Mouse (Mus musculus): ENCODE results near the gene Tssk2. TPM values are rescaled to one million over a fixed set of nuclear protein-coding genes. Genes with fewer than 3 reads are reported as not detected.

The Tssk2 gene
- polyA plus RNA-seq, 1 experiment from 2014 or later = 0.09 TPM

- Histone ChIP-seq H3K27me3 (replicated peaks) (no peaks in the 10 kb centered on the region), H3K36me3 (peaks cover 7% of the 10 kb centered on the region; the same call in 1 of the 2 replicates), H3K9ac (no peak overlapping the region), H3K4me1 (no peaks in the 10 kb centered on the region), H3K9me3 (no peaks in the 10 kb centered on the region), H3K4me3 (replicated peaks) (no peak overlapping the region), H3K4me2 (no peak overlapping the region), H3K27ac (no peak overlapping the region)
- 92% methylated on average over 1 of the region's 1 CpGs for WGBS
- ATAC-seq (ENCODE audit: insufficient read depth, low FRiP score, low read depth) = no peak
Measured at GRCm38 (mm10) chr16:17876096-17876495, 22.3 kb upstream of the Tssk2 start.

GRCm38 (mm10) chr16:17879571-17879970, 18.9 kb upstream of the Tssk2 start:
- ATAC-seq (ENCODE audit: insufficient read depth, low FRiP score, low read depth) = no peak
- no peak overlapping the region for H3K4me3 ChIP-seq (replicated peaks)
- H3K9ac ChIP-seq = no peak overlapping the region
- WGBS = 86% methylated on average over 4 of the region's 4 CpGs
- peaks cover 13% of the 10 kb centered on the region for H3K4me1 ChIP-seq
- no peak overlapping the region for H3K4me2 ChIP-seq
- no peak overlapping the region for H3K27ac ChIP-seq
- no peaks in the 10 kb centered on the region for H3K27me3 ChIP-seq (replicated peaks)
- no peaks in the 10 kb centered on the region for H3K9me3 ChIP-seq
- peaks cover 3% of the 10 kb centered on the region for H3K36me3 ChIP-seq

GRCm38 (mm10) chr16:17882196-17882595, 16.2 kb upstream of the Tssk2 start:
- Histone ChIP-seq H3K36me3 (peaks cover 2% of the 10 kb centered on the region), H3K27me3 (replicated peaks) (no peaks in the 10 kb centered on the region), H3K4me2 (no peak overlapping the region), H3K4me1 (peaks cover 13% of the 10 kb centered on the region), H3K4me3 (replicated peaks) (no peak overlapping the region), H3K9me3 (no peaks in the 10 kb centered on the region), H3K27ac (no peak overlapping the region), H3K9ac (no peak overlapping the region)
- ATAC-seq (ENCODE audit: insufficient read depth, low FRiP score, low read depth) = no peak

GRCm38 (mm10) chr16:17884116-17884515, 14.3 kb upstream of the Tssk2 start:
- Histone ChIP-seq H3K4me3 (replicated peaks) (no peak overlapping the region), H3K9me3 (no peaks in the 10 kb centered on the region), H3K4me2 (no peak overlapping the region), H3K36me3 (no peaks in the 10 kb centered on the region; the same call in 1 of the 2 replicates), H3K4me1 (peaks cover 13% of the 10 kb centered on the region), H3K27me3 (replicated peaks) (no peaks in the 10 kb centered on the region), H3K9ac (no peak overlapping the region), H3K27ac (no peak overlapping the region)
- 70% methylated on average over 6 of the region's 6 CpGs for WGBS
- no peak for ATAC-seq (ENCODE audit: insufficient read depth, low FRiP score, low read depth)

- peaks cover 15% of the 10 kb centered on the region for H3K4me1 ChIP-seq
- H3K9ac ChIP-seq = no peak overlapping the region
- H3K4me2 ChIP-seq = peak overlapping the region; percentile 83
- no peaks in the 10 kb centered on the region for H3K9me3 ChIP-seq
- no peaks in the 10 kb centered on the region for H3K27me3 ChIP-seq (replicated peaks)
- ATAC-seq (ENCODE audit: insufficient read depth, low FRiP score, low read depth) = no peak
- H3K36me3 ChIP-seq = no peaks in the 10 kb centered on the region
- no peak overlapping the region for H3K27ac ChIP-seq
- peak overlapping the region; percentile 99 for H3K4me3 ChIP-seq (replicated peaks)
- 80% methylated on average over 6 of the region's 6 CpGs for WGBS
Measured at GRCm38 (mm10) chr16:17889689-17890341, 8.6 kb upstream of the Tssk2 start.

GRCm38 (mm10) chr16:17890342-17890727, 8.1 kb upstream of the Tssk2 start:
- Histone ChIP-seq H3K9ac (peak overlapping the region; percentile 98; the same call in 1 of the 2 replicates), H3K4me1 (peaks cover 15% of the 10 kb centered on the region), H3K27ac (peak overlapping the region; percentile 97; the same call in 1 of the 2 replicates), H3K27me3 (replicated peaks) (no peaks in the 10 kb centered on the region), H3K4me2 (peak overlapping the region; percentile 83), H3K9me3 (no peaks in the 10 kb centered on the region), H3K36me3 (no peaks in the 10 kb centered on the region), H3K4me3 (replicated peaks) (peak overlapping the region; percentile 99)
- WGBS = 32% methylated on average over 2 of the region's 2 CpGs
- no peak for ATAC-seq (ENCODE audit: insufficient read depth, low FRiP score, low read depth)

DNA sequence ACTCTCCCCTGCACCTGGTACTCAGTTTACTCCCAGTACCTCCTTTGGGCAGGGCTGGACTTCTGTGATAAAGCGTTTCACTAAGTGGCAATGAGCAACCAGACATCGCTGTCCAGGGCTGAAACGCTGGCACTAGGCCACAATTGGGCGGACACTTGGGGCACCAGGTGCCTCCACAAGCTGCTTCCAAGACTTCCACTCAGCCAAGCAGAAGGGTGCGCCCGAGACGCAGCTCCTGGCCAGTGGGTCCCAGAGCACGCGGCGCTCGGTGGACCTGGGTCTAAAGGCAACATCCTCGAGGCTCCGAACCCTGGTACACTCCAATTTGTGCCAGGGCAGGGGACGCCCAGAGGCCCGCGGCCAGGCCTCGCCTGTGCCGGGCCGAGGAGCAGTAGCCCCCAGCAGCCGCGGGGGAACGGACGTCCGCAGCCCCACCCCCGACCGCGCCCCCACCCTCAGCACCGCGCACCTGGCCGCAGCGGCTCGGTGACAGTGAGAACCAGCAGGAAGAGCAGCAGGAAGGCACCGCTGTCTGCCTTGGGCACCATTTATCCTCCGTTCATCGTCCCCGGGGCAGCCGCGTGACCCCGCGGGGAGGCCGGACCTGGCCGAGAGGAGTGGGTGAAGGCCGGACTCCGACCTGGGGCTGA, 7.4 kb upstream of the Tssk2 start:
- WGBS = under 1% methylated on average over 44 of the region's 44 CpGs
- Histone ChIP-seq H3K27me3 (replicated peaks) (no peaks in the 10 kb centered on the region), H3K36me3 (no peaks in the 10 kb centered on the region), H3K9ac (peak overlapping the region; percentile 98), H3K27ac (peak overlapping the region; percentile 97), H3K4me1 (peaks cover 15% of the 10 kb centered on the region), H3K4me2 (peak overlapping the region; percentile 83), H3K4me3 (replicated peaks) (peak overlapping the region; percentile 99), H3K9me3 (no peaks in the 10 kb centered on the region)
- ATAC-seq (ENCODE audit: insufficient read depth, low FRiP score, low read depth) = peak; percentile 64

- ATAC-seq (ENCODE audit: insufficient read depth, low FRiP score, low read depth) = peak; percentile 97
- H3K9me3 ChIP-seq = no peaks in the 10 kb centered on the region
- 1% methylated on average over 38 of the region's 38 CpGs for WGBS
Measured at GRCm38 (mm10) chr16:17891567-17891959, 6.9 kb upstream of the Tssk2 start, which contains the start of gene Gm20518. Gene Gm20518 (minus strand): TSS chr16:17891671.

GRCm38 (mm10) chr16:17892606-17893005, 5.8 kb upstream of the Tssk2 start:
- ATAC-seq (ENCODE audit: insufficient read depth, low FRiP score, low read depth) = no peak
- 45% methylated on average over 3 of the region's 3 CpGs for WGBS

More at GRCm38 (mm10) chr16:17891567-17891959, 6.9 kb upstream of the Tssk2 start, which contains the start of gene Gm20518:
- peak within 1 kb of the TSS; percentile 97 for H3K27ac ChIP-seq
- H3K36me3 ChIP-seq = no peaks in the 10 kb centered on the region
- no peaks in the 10 kb centered on the region for H3K27me3 ChIP-seq (replicated peaks)
- H3K4me2 ChIP-seq = peak within 1 kb of the TSS; percentile 83
- peak within 1 kb of the TSS; percentile 99 for H3K4me3 ChIP-seq (replicated peaks)
- peak within 1 kb of the TSS; percentile 98 for H3K9ac ChIP-seq
- peaks cover 15% of the 10 kb centered on the region for H3K4me1 ChIP-seq

DNA sequence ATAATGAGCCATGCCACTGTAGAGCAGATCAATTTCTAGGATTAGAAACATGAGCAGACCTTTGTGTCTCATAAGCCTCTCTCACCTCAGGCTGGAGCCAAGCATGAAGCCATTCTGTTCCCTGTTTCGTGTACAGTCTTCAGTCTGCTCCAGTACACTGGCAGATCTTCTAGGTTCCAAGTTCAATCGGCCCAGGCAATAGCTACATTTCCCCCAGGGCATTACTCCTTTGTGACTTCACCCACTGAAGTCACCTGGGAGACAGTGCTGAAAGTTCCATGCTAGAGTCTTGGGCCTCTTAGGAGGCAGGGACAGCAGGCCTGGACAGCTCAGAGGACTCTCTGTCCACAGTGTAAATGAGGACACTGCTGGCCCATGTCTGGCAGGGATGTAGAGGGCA, 4.5 kb upstream of the Tssk2 start, which contains the start of gene Tssk1:
TSS of gene Tssk1 (plus strand) at position 301 of the 400 bp plus-strand sequence.
- no peak within 1 kb of the TSS for H3K4me2 ChIP-seq

More at GRCm38 (mm10) chr16:17892606-17893005, 5.8 kb upstream of the Tssk2 start:
- H3K27ac ChIP-seq = peak overlapping the region; percentile 97; the same call in 1 of the 2 replicates
- no peaks in the 10 kb centered on the region for H3K36me3 ChIP-seq
- H3K9ac ChIP-seq = no peak overlapping the region
- no peaks in the 10 kb centered on the region for H3K27me3 ChIP-seq (replicated peaks)
- H3K4me2 ChIP-seq = no peak overlapping the region
- no peaks in the 10 kb centered on the region for H3K9me3 ChIP-seq
- peaks cover 15% of the 10 kb centered on the region for H3K4me1 ChIP-seq
- no peak overlapping the region for H3K4me3 ChIP-seq (replicated peaks)

GRCm38 (mm10) chr16:17896091-17896490, 2.3 kb upstream of the Tssk2 start:
- Histone ChIP-seq H3K4me1 (0 out of 2 replicates have a peak, but pooled peaks cover 6% of the 10 kb centered on the region), H3K4me3 (replicated peaks) (no peak overlapping the region), H3K4me2 (no peak overlapping the region), H3K9me3 (no peaks in the 10 kb centered on the region), H3K27me3 (replicated peaks) (no peaks in the 10 kb centered on the region), H3K27ac (no peak overlapping the region), H3K9ac (no peak overlapping the region), H3K36me3 (peaks cover 19% of the 10 kb centered on the region)
- ATAC-seq (ENCODE audit: insufficient read depth, low FRiP score, low read depth) = no peak

More for the DNA sequence above, 4.5 kb upstream of the Tssk2 start, which contains the start of gene Tssk1:
- Histone ChIP-seq H3K4me3 (replicated peaks) (no peak within 1 kb of the TSS), H3K27ac (no peak within 1 kb of the TSS), H3K9me3 (no peaks in the 10 kb centered on the region), H3K9ac (no peak within 1 kb of the TSS), H3K36me3 (peaks cover 5% of the 10 kb centered on the region; the same call in 1 of the 2 replicates), H3K27me3 (replicated peaks) (no peaks in the 10 kb centered on the region), H3K4me1 (peaks cover 15% of the 10 kb centered on the region)
- no peak for ATAC-seq (ENCODE audit: insufficient read depth, low FRiP score, low read depth)
- 76% methylated on average over 2 of the region's 2 CpGs for WGBS

- WGBS = 0% methylated on average over 35 of the region's 35 CpGs
- ATAC-seq (ENCODE audit: insufficient read depth, low FRiP score, low read depth) = peak; percentile 94
- H3K36me3 ChIP-seq = peaks cover 30% of the 10 kb centered on the region
Measured at GRCm38 (mm10) chr16:17911052-17911595, 12.7 kb downstream of the Tssk2 start, which contains the start of gene Ess2. Gene Ess2 (minus strand): TSS chr16:17911348.

More at GRCm38 (mm10) chr16:17911052-17911595, 12.7 kb downstream of the Tssk2 start, which contains the start of gene Ess2:
- Histone ChIP-seq H3K9ac (peak within 1 kb of the TSS; percentile 51), H3K27me3 (replicated peaks) (peaks cover 45% of the 10 kb centered on the region), H3K9me3 (no peaks in the 10 kb centered on the region), H3K4me1 (peaks cover 22% of the 10 kb centered on the region), H3K27ac (peak within 1 kb of the TSS; percentile 68; the same call in 1 of the 2 replicates), H3K4me3 (replicated peaks) (peak within 1 kb of the TSS; percentile 71), H3K4me2 (peak within 1 kb of the TSS; percentile 83)
